Mouse (Mus musculus) bone marrow macrophage, adult 2 months (primary cell): ENCODE results near the gene Igf1r. TPM values are rescaled to one million over a fixed set of nuclear protein-coding genes. Genes with fewer than 3 reads are reported as not detected.
A peak's percentile ranks its signal among the peaks of the same experiment; 100 is the strongest.

ENCODE experiments used
- H3K27ac ChIP-seq: 2 replicates; pipeline ENCODE4 v1.5.1; 2012; ENCODE audit warnings: low read depth, low read length; ENCODE audit not compliant: insufficient read depth
- H3K4me1 ChIP-seq: 2 replicates; pipeline ENCODE4 v1.6.1; 2012; ENCODE audit warnings: low read length; ENCODE audit not compliant: control insufficient read depth, insufficient read depth
- H3K4me3 ChIP-seq: 2 replicates; pipeline ENCODE4 v1.5.1; 2012; ENCODE audit warnings: mild to moderate bottlenecking, low read length, moderate library complexity; ENCODE audit not compliant: insufficient read depth
- CTCF ChIP-seq: IDR thresholded peaks from 2 replicates; pipeline ENCODE4 v1.5.1; 2012; ENCODE audit warnings: low read depth, mild to moderate bottlenecking, low read length, moderate library complexity
- POLR2A ChIP-seq: IDR thresholded peaks from 2 replicates; pipeline ENCODE4 v1.6.1; 2012; ENCODE audit warnings: mild to moderate bottlenecking, low read depth, low read length, borderline replicate concordance
- polyA plus RNA-seq: library from polyadenylated mRNA; stranded (reverse); fragments of >200 nt; gene quantifications from 2 replicates; pipeline ENCODE4 v1.2.4, GENCODE M21; 2012; ENCODE audit not compliant: missing spikeins, insufficient read depth, insufficient read length

Igf1r gene
- 5.4 and 6.0 TPM in 2 replicates for polyA plus RNA-seq

GRCm38 (mm10) chr7:67952777-67953700, at the start of gene Igf1r:
Gene Igf1r, plus strand, starts transcription at chr7:67952827.
- TF ChIP-seq CTCF (no peak), POLR2A (no peak)
- H3K27ac ChIP-seq: peak within 1 kb of the TSS; percentile 89
- H3K4me3 ChIP-seq: peak within 1 kb of the TSS; percentile 91
- H3K4me1 ChIP-seq: peaks cover 13% of the 10 kb centered on the region

GRCm38 (mm10) chr7:67906358-67906757, 46.3 kb upstream of the Igf1r start:
- TF ChIP-seq POLR2A: no peak
- TF ChIP-seq CTCF: no peak
- no peak overlapping the region for H3K27ac ChIP-seq
- no peak overlapping the region for H3K4me3 ChIP-seq
- no peaks in the 10 kb centered on the region for H3K4me1 ChIP-seq

- Histone ChIP-seq H3K4me1 (no peaks in the 10 kb centered on the region), H3K27ac (no peak overlapping the region), H3K4me3 (no peak overlapping the region)
- no peak for TF ChIP-seq CTCF
- TF ChIP-seq POLR2A: no peak
Measured at GRCm38 (mm10) chr7:67907786-67908400, 44.7 kb upstream of the Igf1r start.

- no peak overlapping the region for H3K27ac ChIP-seq
- no peak overlapping the region for H3K4me3 ChIP-seq
- no peaks in the 10 kb centered on the region for H3K4me1 ChIP-seq
- TF ChIP-seq CTCF (no peak), POLR2A (no peak)
Measured at GRCm38 (mm10) chr7:67910528-67910927, 42.1 kb upstream of the Igf1r start.

- Histone ChIP-seq H3K4me1 (no peaks in the 10 kb centered on the region), H3K27ac (no peak overlapping the region), H3K4me3 (no peak overlapping the region)
- no peak for TF ChIP-seq POLR2A
- no peak for TF ChIP-seq CTCF
Measured at GRCm38 (mm10) chr7:67910947-67911346, 41.7 kb upstream of the Igf1r start.

- TF ChIP-seq CTCF (no peak), POLR2A (no peak)
- Histone ChIP-seq H3K27ac (no peak overlapping the region), H3K4me1 (no peaks in the 10 kb centered on the region), H3K4me3 (no peak overlapping the region)
Measured at GRCm38 (mm10) chr7:67911841-67912240, 40.8 kb upstream of the Igf1r start.

- TF ChIP-seq CTCF (no peak), POLR2A (no peak)
- no peaks in the 10 kb centered on the region for H3K4me1 ChIP-seq
- H3K4me3 ChIP-seq: no peak overlapping the region
- H3K27ac ChIP-seq: no peak overlapping the region
Measured at GRCm38 (mm10) chr7:67916960-67917359, 35.7 kb upstream of the Igf1r start.

GRCm38 (mm10) chr7:67917753-67918152, 34.9 kb upstream of the Igf1r start:
- H3K4me3 ChIP-seq: no peak overlapping the region
- TF ChIP-seq POLR2A (no peak), CTCF (no peak)
- no peak overlapping the region for H3K27ac ChIP-seq
- H3K4me1 ChIP-seq: no peaks in the 10 kb centered on the region

- no peak overlapping the region for H3K27ac ChIP-seq
- TF ChIP-seq POLR2A: no peak
- TF ChIP-seq CTCF: no peak
- H3K4me1 ChIP-seq: no peaks in the 10 kb centered on the region
- no peak overlapping the region for H3K4me3 ChIP-seq
Measured at GRCm38 (mm10) chr7:67919467-67919866, 33.2 kb upstream of the Igf1r start.

GRCm38 (mm10) chr7:67924215-67924614, 28.4 kb upstream of the Igf1r start:
- TF ChIP-seq CTCF (no peak), POLR2A (no peak)
- H3K4me1 ChIP-seq: no peaks in the 10 kb centered on the region
- H3K4me3 ChIP-seq: no peak overlapping the region

More at GRCm38 (mm10) chr7:67924215-67924614, 28.4 kb upstream of the Igf1r start:
- no peak overlapping the region for H3K27ac ChIP-seq
